Mouse (Mus musculus): ENCODE data around the gene 4930535I16Rik. TPM values are rescaled to one million over a fixed set of nuclear protein-coding genes. Genes with fewer than 3 reads are reported as not detected.

The 4930535I16Rik gene
- polyA plus RNA-seq, 1 experiment from 2014 or later, result not detected

DNA sequence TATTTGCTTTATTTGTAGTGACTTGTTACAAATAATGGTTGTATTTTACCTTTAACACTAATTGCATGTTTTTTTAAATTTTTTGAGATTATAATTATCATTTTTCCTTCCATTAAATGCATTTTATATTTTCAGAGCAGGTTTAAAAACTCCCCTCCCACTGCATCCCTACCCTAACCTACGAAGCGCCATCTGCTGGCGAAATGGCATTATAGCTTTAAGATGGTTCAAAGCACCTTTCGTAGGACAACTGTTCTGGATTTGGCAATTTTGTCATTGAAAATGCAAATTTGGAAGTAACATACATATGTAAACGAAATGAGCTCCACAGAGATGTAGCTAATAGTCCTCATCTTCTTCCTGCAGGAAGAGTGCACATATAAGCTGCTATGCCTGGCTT lies 19.1 kb downstream of the 4930535I16Rik start:
- Histone ChIP-seq H3K36me3 (ENCODE audit: control insufficient read depth, insufficient read depth, low read length) (no peaks in the 10 kb centered on the region), H3K9ac (ENCODE audit: low read depth, low read length) (no peak overlapping the region), H3K27me3 (replicated peaks; ENCODE audit: control insufficient read depth, insufficient read depth, low read length) (no peaks in the 10 kb centered on the region), H3K4me3 (ENCODE audit: low read depth, low read length) (no peak overlapping the region), H3K27ac (ENCODE audit: low read depth, low read length) (no peak overlapping the region), H3K4me1 (replicated peaks; ENCODE audit: control insufficient read depth, insufficient read depth, low read length) (peaks cover 1% of the 10 kb centered on the region), H3K4me2 (no peak overlapping the region), H3K9me3 (ENCODE audit: control insufficient read depth, low read length) (no peaks in the 10 kb centered on the region)
- 14% methylated on average over 5 of the region's 5 CpGs for WGBS
- DNase-seq (ENCODE audit: low spot score) (no peak), ATAC-seq (replicated peaks; ENCODE audit: low FRiP score) (no peak)

DNA sequence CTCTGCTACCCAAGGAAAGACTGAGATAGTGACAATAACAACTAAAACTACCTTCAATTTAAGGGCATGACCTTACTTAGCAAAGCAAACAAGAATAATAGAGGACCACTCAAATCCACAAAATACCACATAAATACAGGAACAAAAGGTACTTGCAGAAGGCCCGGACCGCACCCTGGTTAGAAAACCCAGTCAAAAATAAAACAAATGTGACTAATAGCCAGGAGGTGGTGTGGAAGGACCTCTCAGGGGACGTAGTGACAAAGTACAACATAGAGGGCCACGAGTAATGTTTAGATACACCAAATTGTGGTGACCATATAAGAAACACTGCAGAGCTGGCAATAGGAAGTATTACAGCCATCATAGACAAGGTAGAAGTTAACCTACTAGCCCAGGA lies 23.5 kb downstream of the 4930535I16Rik start:
- H3K9ac ChIP-seq (ENCODE audit: low read depth, low read length), result no peak overlapping the region
- no peaks in the 10 kb centered on the region for H3K9me3 ChIP-seq (ENCODE audit: control insufficient read depth, low read length)
- no peaks in the 10 kb centered on the region for H3K4me1 ChIP-seq (replicated peaks; ENCODE audit: control insufficient read depth, insufficient read depth, low read length)
- WGBS, result 82% methylated on average over 4 of the region's 4 CpGs
- no peak overlapping the region for H3K4me3 ChIP-seq (ENCODE audit: low read depth, low read length)
- H3K4me2 ChIP-seq, result no peak overlapping the region
- no peaks in the 10 kb centered on the region for H3K36me3 ChIP-seq (ENCODE audit: control insufficient read depth, insufficient read depth, low read length)
- DNase-seq (ENCODE audit: low spot score), result no peak
- no peak overlapping the region for H3K27ac ChIP-seq (ENCODE audit: low read depth, low read length)
- H3K27me3 ChIP-seq (replicated peaks; ENCODE audit: control insufficient read depth, insufficient read depth, low read length), result no peaks in the 10 kb centered on the region
- ATAC-seq (replicated peaks; ENCODE audit: low FRiP score), result no peak

- no peaks in the 10 kb centered on the region for H3K4me1 ChIP-seq (replicated peaks; ENCODE audit: control insufficient read depth, insufficient read depth, low read length)
- WGBS, result 82% methylated on average over 5 of the region's 5 CpGs
- DNase-seq (ENCODE audit: low spot score), result no peak
Measured at GRCm38 (mm10) chr4:123893726-123894125, 24.1 kb downstream of the 4930535I16Rik start.

More at GRCm38 (mm10) chr4:123893726-123894125, 24.1 kb downstream of the 4930535I16Rik start:
- no peak overlapping the region for H3K27ac ChIP-seq (ENCODE audit: low read depth, low read length)
- H3K4me3 ChIP-seq (ENCODE audit: low read depth, low read length), result no peak overlapping the region
- H3K9ac ChIP-seq (ENCODE audit: low read depth, low read length), result no peak overlapping the region
- no peaks in the 10 kb centered on the region for H3K9me3 ChIP-seq (ENCODE audit: control insufficient read depth, low read length)
- no peaks in the 10 kb centered on the region for H3K36me3 ChIP-seq (ENCODE audit: control insufficient read depth, insufficient read depth, low read length)
- no peaks in the 10 kb centered on the region for H3K27me3 ChIP-seq (replicated peaks; ENCODE audit: control insufficient read depth, insufficient read depth, low read length)
- no peak for ATAC-seq (replicated peaks; ENCODE audit: low FRiP score)
- H3K4me2 ChIP-seq, result no peak overlapping the region

Other genes with a start within 250 kb of the 4930535I16Rik start
- 35.3 and 36.5 TPM in 2 replicates for gene Macf1, start 233.7 kb downstream of the 4930535I16Rik start, polyA plus RNA-seq (2014; fragmentation: Nextera tagmentation; extraction: Ambion mirVana)
- 312 and 323 TPM in 2 replicates for gene Ndufs5, start 199.8 kb downstream of the 4930535I16Rik start, polyA plus RNA-seq (2014; fragmentation: Nextera tagmentation; extraction: Ambion mirVana)
- 39.8 and 49.1 TPM in 2 replicates for gene Akirin1, start 167.7 kb downstream of the 4930535I16Rik start, polyA plus RNA-seq (2014; fragmentation: Nextera tagmentation; extraction: Ambion mirVana)
- gene Rhbdl2, start 130.1 kb downstream of the 4930535I16Rik start, polyA plus RNA-seq (2014; fragmentation: Nextera tagmentation; extraction: Ambion mirVana), result 0.18 TPM in 1 of 2 replicates, not detected in the other
- 0.07 TPM in 1 of 2 replicates, not detected in the other for gene 4933427I04Rik, start 58.3 kb downstream of the 4930535I16Rik start, polyA plus RNA-seq (2014; fragmentation: Nextera tagmentation; extraction: Ambion mirVana)
- gene Mycbp, start 13.2 kb downstream of the 4930535I16Rik start, polyA plus RNA-seq (2014; fragmentation: Nextera tagmentation; extraction: Ambion mirVana), result 102 and 106 TPM in 2 replicates
- 37.8 and 39.9 TPM in 2 replicates for gene Rragc, start 576 bp downstream of the 4930535I16Rik start, polyA plus RNA-seq (2014; fragmentation: Nextera tagmentation; extraction: Ambion mirVana)

Measured in liver, embryonic 11.5 days (tissue).